Mouse (Mus musculus) Patski (cell line): Measurements from ENCODE around the gene Vmn2r59. TPM values are rescaled to one million over a fixed set of nuclear protein-coding genes. Genes with fewer than 3 reads are reported as not detected.
"Not testable (repeated sequence)": the region's sequence is repeated elsewhere in the genome, so short reads cannot be mapped to it uniquely, and the experiment has no call there.

Experiments
- ATAC-seq: fragments of 100-300 bp; one replicate; pipeline ENCODE4 v1.8.0; 2021
- CTCF ChIA-PET: fragments of 350-600 bp; sonication (Branson Sonifier 250); formaldehyde crosslinking; loops from one replicate; lab custom pipeline; 2022; ENCODE audit warnings: inconsistent platforms; lab: Charles Lee
- POLR2A ChIA-PET: fragments of 350-600 bp; sonication (Branson Sonifier 250); formaldehyde crosslinking; loops from one replicate; lab custom pipeline; 2022; ENCODE audit warnings: antibody characterized with exemption, inconsistent platforms; lab: Charles Lee
- DNase-seq: peaks from one replicate; pipeline ENCODE4 v3.0.0-alpha.2; 2011; ENCODE audit warnings: low read depth, low spot score
- H3K27me3 ChIP-seq: fragments of 371-371 bp; one replicate; pipeline ENCODE4 v1.5.1; 2021
- CTCF ChIP-seq: fragments of 100-300 bp; IDR thresholded peaks from one replicate; pipeline ENCODE4 v1.5.1; 2021
- in situ Hi-C: fragments of 300-500 bp; cut with MboI; formaldehyde crosslinking; loops from 3 replicates; pipeline ENCODE4 v1.11.1; 2018; ENCODE audit warnings: low pct_unique_long_range_greater_than_20kb, mixed read lengths
- polyA plus RNA-seq: library from polyadenylated mRNA; unstranded; gene quantifications from one replicate; pipeline ENCODE4 v1.2.3, GENCODE M21; 2021

Gene Vmn2r59
- not detected for polyA plus RNA-seq

- ChIA-PET POLR2A (no interaction called here), CTCF (no interaction called here)
- TF ChIP-seq CTCF, result no peak
- ATAC-seq (no peak), DNase-seq (no peak)
- H3K27me3 ChIP-seq, result no peaks in the 10 kb centered on the region
- in situ Hi-C loops, result no loop called here
Observed at GRCm38 (mm10) chr7:42058923-42059322, at the start of gene Vmn2r59. Gene Vmn2r59 (minus strand): TSS chr7:42059023.

DNA sequence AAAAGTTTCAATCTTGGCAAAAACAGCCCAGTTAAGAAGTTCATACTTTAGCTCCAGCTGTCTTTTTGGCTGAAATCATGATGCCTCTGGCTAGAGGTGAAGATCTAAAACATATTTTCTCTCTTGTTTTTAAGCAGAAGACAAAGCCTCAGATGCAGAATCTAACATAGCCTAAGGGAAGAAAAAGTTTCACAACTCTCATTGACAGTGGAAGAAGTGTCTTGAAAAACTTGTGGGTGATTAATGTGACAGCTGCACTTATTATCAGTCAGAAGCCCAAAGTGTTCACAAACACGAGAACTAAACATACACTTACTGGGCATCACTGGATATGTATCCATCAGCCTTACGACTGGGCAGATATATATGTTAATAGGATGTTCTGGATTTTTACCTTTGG, 48.6 kb upstream of the Vmn2r59 start, which contains the start of gene Vmn2r60:
Gene Vmn2r60 (plus strand): TSS at position 301 of the 400 bp plus-strand sequence.
- ATAC-seq, result no peak
- no peaks in the 10 kb centered on the region for H3K27me3 ChIP-seq

GRCm38 (mm10) chr7:42107061-42107460, 48.2 kb upstream of the Vmn2r59 start:
- DNase-seq, ATAC-seq, POLR2A ChIA-PET, CTCF ChIA-PET, H3K27me3 ChIP-seq, in situ Hi-C loops: not testable (repeated sequence)

More for the DNA sequence above, 48.6 kb upstream of the Vmn2r59 start, which contains the start of gene Vmn2r60:
- ChIA-PET POLR2A (no interaction called here), CTCF (no interaction called here)
- TF ChIP-seq CTCF, result no peak
- in situ Hi-C loops, result no loop called here
- no peak for DNase-seq

Other genes starting within 250 kb of the Vmn2r59 start
- not detected for gene Vmn2r58, start 186.3 kb downstream of the Vmn2r59 start, polyA plus RNA-seq
- gene Vmn2r60, start 48.7 kb upstream of the Vmn2r59 start, polyA plus RNA-seq, result under 0.01 TPM
- gene Vmn2r61, start 201.0 kb upstream of the Vmn2r59 start, polyA plus RNA-seq, result not detected